Mouse (Mus musculus) cerebellum, adult 9-11 months (tissue): Measurements from ENCODE around the gene Mfsd6.
A peak's percentile ranks its signal among the peaks of the same experiment; 100 is the strongest.

Experiments used
- DNase-seq: peaks from one replicate; pipeline ENCODE4 v3.0.0; 2022

Mfsd6 gene

GRCm38 (mm10) chr1:52727056-52727900 is at the start of gene Mfsd6:
Gene Mfsd6 (minus strand): TSS chr1:52727462.
- peak; percentile 84 for DNase-seq

DNA sequence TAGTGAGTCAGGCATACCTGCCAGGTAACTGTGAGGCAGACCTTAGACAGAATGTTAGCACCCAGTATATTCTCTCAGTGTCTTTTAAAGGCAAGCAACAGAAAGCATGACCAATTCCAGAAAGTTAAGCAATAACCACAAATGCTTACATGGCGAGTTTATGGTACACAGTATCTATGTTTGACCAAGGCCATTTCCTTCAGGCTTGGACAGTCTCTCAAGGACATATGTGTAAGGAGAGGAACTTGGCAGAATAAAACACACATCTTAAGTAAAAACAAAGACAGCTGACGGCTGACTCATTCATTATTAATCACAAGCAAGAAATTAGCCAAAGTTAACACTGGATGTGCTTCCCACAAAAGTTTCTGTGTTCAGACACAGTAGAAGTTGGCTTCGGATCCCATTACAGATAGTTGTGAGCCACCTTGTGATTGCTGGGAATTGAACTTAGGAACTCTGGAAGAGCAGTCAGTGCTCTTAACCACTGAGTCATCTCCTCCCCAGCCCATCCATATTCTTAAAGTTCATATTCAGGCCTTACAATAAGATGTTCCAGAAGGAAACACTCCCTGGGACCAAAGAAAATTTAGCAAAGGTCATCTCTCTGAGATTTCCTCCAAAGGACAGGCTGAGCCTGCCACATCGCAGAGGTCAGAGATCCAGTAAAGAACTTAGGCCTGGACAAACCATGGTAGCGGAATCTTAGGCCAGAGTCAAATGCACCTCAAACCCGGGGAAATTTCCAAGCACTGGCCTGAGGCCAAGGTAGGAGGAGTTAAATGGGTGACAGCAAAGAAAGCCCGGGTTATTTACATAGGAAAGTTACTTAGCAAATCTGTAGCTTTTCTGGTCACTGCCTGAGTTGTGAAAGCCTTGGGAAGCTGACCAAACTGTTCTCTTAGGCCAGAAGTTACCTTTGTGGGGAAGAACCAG is 38.2 kb upstream of the Mfsd6 start:
- no peak for DNase-seq

DNA sequence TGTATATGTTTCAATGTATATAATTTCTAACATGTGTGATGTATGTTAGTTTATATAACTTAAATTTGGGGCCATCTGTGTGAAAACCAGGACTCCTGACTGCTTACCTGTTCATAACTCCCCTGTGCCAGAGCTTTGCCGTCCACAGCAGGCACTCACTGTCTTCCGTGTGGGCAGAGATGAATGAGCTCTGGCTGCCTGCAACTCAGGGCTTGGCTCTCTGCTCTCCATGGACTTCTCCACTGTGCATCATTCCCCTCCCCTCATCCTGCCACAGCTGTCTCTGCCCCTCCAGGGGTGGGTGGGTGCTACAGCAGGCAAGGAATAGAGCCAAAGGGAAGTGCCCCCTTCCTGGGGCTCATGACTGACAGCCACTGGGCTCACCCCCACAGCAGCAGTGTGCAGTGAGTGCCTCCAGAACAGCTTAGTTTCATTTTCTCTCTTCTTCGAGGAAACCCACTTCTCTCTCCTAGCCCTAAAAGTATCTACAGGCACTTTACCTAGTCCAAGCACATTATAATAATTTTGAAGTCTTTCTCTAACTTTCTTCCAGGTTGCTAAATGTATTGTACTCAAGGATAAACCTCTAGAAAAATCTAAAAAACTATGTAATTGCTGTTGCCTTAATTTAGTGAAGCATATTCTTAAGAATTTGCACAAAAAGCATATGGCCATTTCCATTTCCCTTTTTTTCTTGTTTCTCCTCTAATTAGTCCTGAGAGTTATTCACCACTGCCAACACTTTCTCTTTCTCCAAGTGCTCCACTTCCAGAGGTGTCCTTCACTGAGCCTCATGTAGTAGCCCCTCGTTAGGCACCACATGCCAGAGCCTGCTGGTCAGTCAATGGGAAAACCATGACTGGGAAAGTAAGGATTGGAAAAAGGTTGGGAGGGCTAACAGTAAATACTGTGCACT is 36.9 kb upstream of the Mfsd6 start:
- DNase-seq, result no peak

- DNase-seq, result no peak
Observed at GRCm38 (mm10) chr1:52758174-52758573, 30.9 kb upstream of the Mfsd6 start.

- DNase-seq, result no peak
Observed at GRCm38 (mm10) chr1:52754331-52754730, 27.1 kb upstream of the Mfsd6 start.

DNA sequence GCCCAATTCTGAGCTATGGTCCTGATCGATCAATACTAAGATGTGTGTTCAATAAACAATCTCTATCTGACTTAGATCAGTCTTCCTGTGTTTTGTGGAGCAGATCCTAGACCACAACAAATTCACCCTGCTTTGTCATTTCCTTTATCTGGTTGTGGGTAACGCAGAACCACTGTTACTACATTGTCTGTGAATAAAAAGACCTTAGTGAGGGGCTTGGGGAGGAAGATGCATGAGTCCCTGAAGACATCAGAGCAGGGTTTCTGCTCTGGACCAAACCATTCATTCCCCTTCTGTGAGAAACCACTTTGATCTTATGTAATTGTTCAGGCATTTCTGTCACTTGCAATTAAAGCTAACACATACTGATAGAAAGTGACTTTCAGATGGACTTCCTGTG is 26.6 kb upstream of the Mfsd6 start:
- DNase-seq, result no peak

DNA sequence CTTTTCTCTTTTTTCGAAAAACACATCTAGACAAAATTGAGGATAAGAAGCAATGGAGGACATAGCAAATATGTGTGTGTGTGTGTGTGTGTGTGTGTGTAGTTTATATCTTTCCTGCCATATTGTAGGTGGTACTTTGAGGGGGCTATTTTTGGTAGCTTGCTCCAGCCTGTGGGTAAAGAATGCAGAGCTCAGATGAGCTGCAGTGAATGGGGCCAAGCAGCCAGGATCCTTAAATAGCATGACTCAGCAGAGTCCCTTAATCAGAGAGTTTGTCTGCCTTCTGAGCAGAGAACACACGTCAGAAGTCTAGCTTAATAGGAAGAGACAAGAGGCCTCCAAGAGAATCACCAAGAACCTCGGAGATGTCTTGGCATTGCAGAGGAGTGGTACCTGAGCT is 25.4 kb upstream of the Mfsd6 start:
- DNase-seq, result no peak

- no peak for DNase-seq
Observed at GRCm38 (mm10) chr1:52751634-52752033, 24.4 kb upstream of the Mfsd6 start.

DNA sequence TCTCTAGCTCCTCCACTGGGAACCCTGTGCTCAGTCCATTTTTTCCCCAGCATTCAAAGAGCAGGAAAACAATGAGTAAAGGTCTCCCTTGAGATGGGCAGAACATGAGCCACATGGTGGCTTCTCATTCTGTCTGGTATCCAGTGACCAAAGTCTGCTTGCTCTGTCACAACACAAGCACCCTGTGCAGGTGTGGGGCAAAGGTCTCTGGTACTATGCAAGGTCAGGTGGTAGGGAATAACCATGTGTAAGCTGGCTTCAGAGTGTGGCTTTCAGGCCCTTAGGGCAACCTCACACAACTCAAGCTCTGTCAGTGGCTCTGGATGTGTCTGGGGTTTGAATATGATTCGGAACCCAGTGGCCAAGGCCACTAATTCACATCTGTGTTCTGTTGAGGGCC is 22.7 kb upstream of the Mfsd6 start:
- DNase-seq, result no peak

DNA sequence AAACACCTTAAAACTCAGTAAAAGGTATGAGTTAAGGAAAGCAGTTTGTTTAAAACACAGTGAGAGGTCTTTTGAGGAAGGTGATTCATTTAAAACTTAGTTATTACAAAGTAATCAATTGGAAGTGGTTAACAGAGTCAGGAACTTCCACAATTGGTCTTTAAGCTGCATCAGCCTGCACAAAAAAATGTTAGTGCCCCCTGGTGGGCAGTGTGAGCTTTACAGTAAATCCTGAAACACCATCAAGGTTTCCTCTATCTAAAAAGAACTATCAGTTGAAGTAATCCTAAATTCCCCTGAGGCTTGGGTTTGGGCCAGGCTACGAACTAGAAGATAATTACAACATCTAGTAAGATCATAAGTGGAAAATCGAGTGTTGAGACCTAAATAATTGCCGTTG is 21.0 kb upstream of the Mfsd6 start:
- peak; percentile 50 for DNase-seq

DNA sequence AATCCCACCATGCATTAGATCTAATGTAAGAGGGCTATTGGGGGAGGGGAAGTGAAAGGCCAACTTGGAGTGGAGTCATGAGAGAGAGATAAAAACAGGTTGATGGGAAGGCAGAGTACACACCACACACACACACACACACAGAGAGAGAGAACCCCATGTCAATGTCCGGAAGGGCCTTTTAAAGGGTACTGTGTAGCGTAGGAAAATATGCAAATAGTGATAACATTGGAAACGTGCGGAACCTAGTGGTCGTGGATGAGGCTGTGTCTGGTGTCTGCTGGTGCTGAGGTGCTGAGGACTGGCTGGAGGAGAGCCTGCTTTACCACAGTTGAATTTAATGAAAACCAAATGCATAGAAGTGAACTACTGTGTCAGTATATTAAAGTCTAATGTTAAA is 15.3 kb upstream of the Mfsd6 start:
- DNase-seq, result no peak

- DNase-seq, result no peak
Observed at GRCm38 (mm10) chr1:52734208-52734607, 6.9 kb upstream of the Mfsd6 start.

GRCm38 (mm10) chr1:52730258-52730657 is 3.0 kb upstream of the Mfsd6 start:
- peak; percentile 78 for DNase-seq

GRCm38 (mm10) chr1:52728857-52729489 is 1.7 kb upstream of the Mfsd6 start:
- no peak for DNase-seq

DNA sequence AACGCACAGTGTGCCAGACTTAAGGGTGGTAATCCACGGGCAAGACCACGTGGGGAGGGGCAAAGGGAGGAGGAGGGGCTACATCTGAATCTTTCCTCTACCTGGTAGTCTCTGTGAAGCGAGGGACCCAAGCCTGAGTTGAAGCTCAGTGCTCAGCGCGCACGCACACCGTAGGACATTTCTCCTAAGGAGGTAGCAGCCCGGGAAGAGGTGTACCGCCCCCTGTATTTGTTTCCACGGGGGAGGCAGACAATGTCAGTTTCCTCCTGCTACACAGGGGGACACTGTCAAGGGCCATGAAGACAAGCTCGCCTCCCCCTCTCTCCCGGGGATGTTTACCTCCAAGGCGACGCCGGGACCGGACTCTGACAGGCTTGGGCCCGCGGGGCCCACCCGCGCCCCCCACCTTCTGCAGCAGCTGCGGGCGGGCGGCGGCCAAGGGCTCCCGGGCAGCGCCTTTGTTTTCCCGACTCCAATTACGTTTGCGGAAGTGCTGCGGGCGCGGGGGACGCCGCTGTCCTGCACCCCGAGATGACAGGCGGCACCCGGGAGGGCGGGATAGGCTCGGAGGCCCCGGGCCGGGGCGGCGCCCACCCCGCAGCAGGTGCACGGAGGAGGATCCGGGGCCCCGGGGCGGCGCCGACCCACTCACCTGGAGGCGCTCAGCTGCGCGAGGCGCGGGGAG is 749 bp downstream of the Mfsd6 start:
- peak; percentile 74 for DNase-seq

DNA sequence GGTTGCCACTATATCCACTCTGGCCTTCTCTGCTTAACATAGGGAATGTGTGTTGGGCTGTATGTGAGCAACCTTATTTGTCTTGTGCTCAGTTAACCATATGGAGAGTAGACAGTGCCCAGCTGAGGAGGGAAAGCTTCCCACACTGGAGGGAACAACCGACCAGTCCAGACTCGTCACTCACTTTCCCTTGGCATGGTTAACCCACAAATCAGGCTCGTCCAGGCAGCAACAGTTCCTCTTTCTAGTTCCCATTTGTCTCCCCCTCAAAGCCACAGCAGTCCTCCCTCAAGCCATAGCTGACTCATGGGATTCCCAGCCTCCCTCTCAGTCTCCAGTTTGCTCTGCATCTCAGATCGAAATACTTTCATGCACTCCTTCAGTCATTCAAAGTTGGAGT is 4.7 kb downstream of the Mfsd6 start:
- no peak for DNase-seq

- DNase-seq, result no peak
Observed at GRCm38 (mm10) chr1:52719096-52719495, 8.2 kb downstream of the Mfsd6 start.

DNA sequence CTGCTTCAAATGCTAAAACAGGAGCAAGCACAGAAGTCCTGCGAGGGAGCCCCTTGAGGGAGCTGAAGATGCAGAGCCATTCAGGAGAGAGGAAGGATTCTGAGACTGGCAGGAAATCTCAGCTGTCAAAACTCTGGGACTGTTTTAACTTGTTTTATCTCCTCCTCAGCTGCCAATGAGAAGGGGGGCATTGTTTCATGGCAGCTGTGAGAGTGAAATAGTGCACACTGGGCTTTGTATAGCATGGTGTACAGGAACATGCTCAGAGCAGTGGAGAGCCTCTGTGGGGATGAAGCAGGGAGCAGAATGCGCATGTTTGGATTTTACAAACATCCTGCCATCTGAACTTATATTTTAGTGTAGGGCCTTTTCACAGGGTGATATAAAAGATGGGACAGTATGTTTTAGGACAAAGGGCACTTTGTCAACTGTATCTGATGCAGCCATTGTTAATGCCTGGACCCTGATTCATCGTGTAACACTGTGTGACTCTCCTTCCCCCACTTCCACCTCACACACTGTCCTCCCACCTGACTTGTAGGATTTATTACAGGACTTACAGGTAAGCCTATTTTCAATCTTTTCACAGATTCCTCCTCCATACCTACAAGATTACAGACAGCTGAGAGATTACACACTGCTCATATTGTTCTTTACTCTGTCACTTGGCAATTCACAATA is 9.1 kb downstream of the Mfsd6 start:
- DNase-seq, result no peak

- no peak for DNase-seq
Observed at GRCm38 (mm10) chr1:52714451-52714850, 12.8 kb downstream of the Mfsd6 start.

- no peak for DNase-seq
Observed at GRCm38 (mm10) chr1:52714021-52714420, 13.2 kb downstream of the Mfsd6 start.

DNA sequence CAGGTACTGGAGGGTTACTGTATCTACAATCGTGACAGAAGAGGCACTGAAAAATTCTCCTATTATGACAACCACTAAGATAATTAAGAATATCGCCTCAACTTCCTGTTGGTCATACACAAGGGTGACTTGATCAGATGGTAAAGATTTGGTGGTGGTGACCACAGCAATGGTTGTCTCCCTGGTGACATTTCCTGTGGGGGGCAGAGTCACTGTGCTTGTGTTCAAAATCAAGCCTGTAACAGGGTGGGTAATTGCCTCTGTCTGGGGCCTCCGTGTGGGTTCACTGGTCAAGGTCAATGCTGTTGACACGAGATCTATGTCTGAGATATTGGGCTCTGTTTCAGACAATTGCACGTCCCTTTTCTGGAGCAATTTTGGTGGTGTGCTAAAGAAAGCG is 18.5 kb downstream of the Mfsd6 start:
- no peak for DNase-seq
